Mouse (Mus musculus): Measurements from ENCODE around the gene Myh13.
A peak's percentile ranks its signal among the peaks of the same experiment; 100 is the strongest.

- peak; percentile 77; the same call in 1 of the 2 replicates for TF ChIP-seq CTCF (IDR thresholded peaks at IDR 0.05; ENCODE audit: borderline replicate concordance, extremely low read depth, insufficient read depth, insufficient read length)
- no peak for TF ChIP-seq POLR2A (IDR thresholded peaks at IDR 0.05; ENCODE audit: borderline replicate concordance, extremely low read depth, insufficient read depth, insufficient read length, poor library complexity, severe bottlenecking)
Observed at GRCm38 (mm10) chr11:67373333-67373732, 51.9 kb downstream of the Myh13 start.
